Mouse (Mus musculus) neural tube, embryonic 12.5 days (tissue): ENCODE measurements around the gene Cyp2s1. TPM values are rescaled to one million over a fixed set of nuclear protein-coding genes. Genes with fewer than 3 reads are reported as not detected.

Source experiments
- ATAC-seq: fragments of 200-750 bp; cut with Nextera tagmentation; 2 replicates; pipeline ENCODE4 v1.8.0; 2017; ENCODE audit warnings: low read depth, mild to moderate bottlenecking, moderate TSS enrichment, moderate library complexity; ENCODE audit not compliant: low FRiP score
- H3K27ac ChIP-seq: fragments of 300-500 bp; sonication (generic); 2 replicates; pipeline ENCODE4 v1.5.1; 2016
- H3K27me3 ChIP-seq: fragments of 300-500 bp; sonication (generic); replicated peaks from 2 replicates; pipeline ENCODE4 v1.6.1; 2016; ENCODE audit warnings: mild to moderate bottlenecking
- H3K36me3 ChIP-seq: fragments of 300-500 bp; sonication (generic); 2 replicates; pipeline ENCODE4 v1.6.1; 2016; ENCODE audit warnings: mild to moderate bottlenecking
- H3K4me1 ChIP-seq: fragments of 300-500 bp; sonication (generic); 2 replicates; pipeline ENCODE4 v1.6.1; 2016
- H3K4me2 ChIP-seq: fragments of 300-500 bp; sonication (generic); replicated peaks from 2 replicates; pipeline ENCODE4 v1.6.1; 2016; ENCODE audit warnings: mild to moderate bottlenecking
- H3K4me3 ChIP-seq: fragments of 300-500 bp; sonication (generic); 2 replicates; pipeline ENCODE4 v1.5.1; 2016
- H3K9ac ChIP-seq: fragments of 300-500 bp; sonication (generic); 2 replicates; pipeline ENCODE4 v1.6.1; 2016; ENCODE audit warnings: mild to moderate bottlenecking
- H3K9me3 ChIP-seq: fragments of 300-500 bp; sonication (generic); 2 replicates; pipeline ENCODE4 v1.6.1; 2016; ENCODE audit warnings: mild to moderate bottlenecking
- WGBS: fragments of 180-500 bp; shearing (Covaris S2); methylation state at CpG from one replicate; pipeline ENCODE4 v1.1.7; 2016; 5-methylcytosine and 5-hydroxymethylcytosine counted together
- polyA plus RNA-seq: library from polyadenylated mRNA; unstranded; fragments of >200 nt; fragmentation: Nextera tagmentation; extraction: Ambion mirVana; gene quantifications from 2 replicates; pipeline ENCODE4 v1.2.1, GENCODE M21; 2016

Gene Cyp2s1
- polyA plus RNA-seq, 1 experiment from 2014 or later: 4.0 TPM

DNA sequence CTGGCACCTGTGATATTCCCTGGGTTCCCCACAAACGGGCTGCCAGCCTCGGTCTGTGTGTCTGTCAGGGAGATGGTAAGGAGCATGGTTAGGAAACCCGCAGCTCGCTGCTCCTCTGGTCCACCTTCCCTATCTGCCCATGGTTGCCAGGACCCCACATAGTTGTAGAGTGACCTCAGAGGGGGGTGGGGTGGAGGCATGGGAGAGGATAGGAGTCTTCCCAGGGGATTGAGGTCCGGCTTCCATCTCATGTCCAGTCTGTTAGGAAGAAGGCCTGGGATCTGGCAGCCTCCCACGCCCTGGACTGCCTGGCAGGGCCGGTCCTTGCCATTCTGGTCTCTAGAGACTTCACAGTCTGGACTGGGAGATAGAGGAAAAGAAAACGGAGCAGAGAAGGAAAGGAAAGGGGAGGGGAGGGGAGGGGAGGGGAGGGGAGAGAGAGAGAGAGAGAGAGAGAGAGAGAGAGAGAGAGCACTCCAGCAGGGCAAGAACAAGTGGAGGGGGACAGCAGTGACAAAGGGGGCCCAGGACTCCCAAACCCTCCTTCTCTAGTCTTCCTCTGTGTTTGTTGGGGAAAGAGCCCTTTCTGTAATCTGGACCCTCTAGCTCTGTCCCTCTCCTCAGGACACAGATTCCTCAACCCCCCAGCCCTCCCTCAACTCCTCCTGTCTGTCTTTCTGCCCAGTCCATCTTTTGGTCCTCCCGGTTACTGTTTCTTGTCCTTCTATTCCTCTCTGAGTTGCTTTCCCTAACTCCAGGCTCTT lies 29.1 kb downstream of the Cyp2s1 start:
- Histone ChIP-seq H3K9ac (peak overlapping the region; percentile 57), H3K27me3 (0 out of 2 replicates have a peak, but pooled peaks cover 3% of the 10 kb centered on the region), H3K4me3 (peak overlapping the region; percentile 46), H3K36me3 (no peaks in the 10 kb centered on the region), H3K4me2 (peak overlapping the region; percentile 79), H3K27ac (no peak overlapping the region), H3K9me3 (no peaks in the 10 kb centered on the region), H3K4me1 (peaks cover 19% of the 10 kb centered on the region)
- peak; percentile 10; the same call in 1 of the 2 replicates for ATAC-seq
- 27% methylated on average over 9 of the region's 9 CpGs for WGBS

GRCm38 (mm10) chr7:25786974-25787373 lies 29.7 kb downstream of the Cyp2s1 start:
- WGBS: 78% methylated on average over 4 of the region's 4 CpGs
- 0 out of 2 replicates have a peak overlapping the region, but pooled peaks have one; percentile 57 for H3K9ac ChIP-seq
- no peak for ATAC-seq
- H3K36me3 ChIP-seq: no peaks in the 10 kb centered on the region
- H3K27me3 ChIP-seq: 0 out of 2 replicates have a peak, but pooled peaks cover 3% of the 10 kb centered on the region
- no peak overlapping the region for H3K27ac ChIP-seq
- no peaks in the 10 kb centered on the region for H3K9me3 ChIP-seq
- H3K4me1 ChIP-seq: peaks cover 21% of the 10 kb centered on the region
- peak overlapping the region; percentile 79 for H3K4me2 ChIP-seq
- H3K4me3 ChIP-seq: no peak overlapping the region

DNA sequence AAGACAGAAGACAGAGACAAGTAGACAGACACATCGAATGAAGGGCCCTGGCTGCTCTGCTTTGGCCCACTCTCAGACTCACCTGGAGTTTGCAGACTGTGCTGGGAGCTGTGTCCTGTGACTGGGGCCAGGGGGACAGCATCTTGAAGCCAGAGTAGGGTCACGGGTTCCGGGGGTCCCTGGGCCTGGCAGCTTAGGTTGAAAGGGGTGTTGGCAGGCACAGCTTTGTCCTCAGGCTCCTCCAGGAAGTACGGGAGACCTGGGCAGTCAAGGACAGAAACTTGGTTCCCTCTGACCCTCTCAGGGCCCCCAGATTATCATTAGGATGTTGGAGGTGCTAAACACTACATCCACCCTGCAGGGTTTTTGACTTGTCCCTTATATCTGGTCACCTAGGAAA lies 31.0 kb downstream of the Cyp2s1 start:
- ATAC-seq: no peak
- H3K9ac ChIP-seq: no peak overlapping the region
- no peaks in the 10 kb centered on the region for H3K36me3 ChIP-seq
- no peak overlapping the region for H3K27ac ChIP-seq
- H3K4me3 ChIP-seq: no peak overlapping the region
- peaks cover 29% of the 10 kb centered on the region for H3K4me1 ChIP-seq
- no peaks in the 10 kb centered on the region for H3K9me3 ChIP-seq
- H3K27me3 ChIP-seq: 0 out of 2 replicates have a peak, but pooled peaks cover 3% of the 10 kb centered on the region
- no peak overlapping the region for H3K4me2 ChIP-seq
- 87% methylated on average over 4 of the region's 4 CpGs for WGBS

- no peak overlapping the region for H3K4me2 ChIP-seq
- no peak for ATAC-seq
- H3K27me3 ChIP-seq: 0 out of 2 replicates have a peak, but pooled peaks cover 3% of the 10 kb centered on the region
- WGBS: 59% methylated on average over 1 of the region's 1 CpGs
- H3K4me1 ChIP-seq: peaks cover 29% of the 10 kb centered on the region
- H3K27ac ChIP-seq: no peak overlapping the region
- H3K9me3 ChIP-seq: no peaks in the 10 kb centered on the region
- H3K4me3 ChIP-seq: no peak overlapping the region
- no peak overlapping the region for H3K9ac ChIP-seq
- H3K36me3 ChIP-seq: no peaks in the 10 kb centered on the region
These were observed 31.9 kb downstream of the Cyp2s1 start for GRCm38 (mm10) chr7:25784808-25785207.

- Histone ChIP-seq H3K4me1 (peaks cover 25% of the 10 kb centered on the region), H3K36me3 (no peaks in the 10 kb centered on the region), H3K27ac (no peak overlapping the region), H3K27me3 (0 out of 2 replicates have a peak, but pooled peaks cover 3% of the 10 kb centered on the region), H3K9me3 (no peaks in the 10 kb centered on the region), H3K9ac (no peak overlapping the region), H3K4me2 (no peak overlapping the region), H3K4me3 (no peak overlapping the region)
- WGBS: 67% methylated on average over 8 of the region's 8 CpGs
- ATAC-seq: no peak
These were observed 33.0 kb downstream of the Cyp2s1 start for GRCm38 (mm10) chr7:25783746-25784145.

DNA sequence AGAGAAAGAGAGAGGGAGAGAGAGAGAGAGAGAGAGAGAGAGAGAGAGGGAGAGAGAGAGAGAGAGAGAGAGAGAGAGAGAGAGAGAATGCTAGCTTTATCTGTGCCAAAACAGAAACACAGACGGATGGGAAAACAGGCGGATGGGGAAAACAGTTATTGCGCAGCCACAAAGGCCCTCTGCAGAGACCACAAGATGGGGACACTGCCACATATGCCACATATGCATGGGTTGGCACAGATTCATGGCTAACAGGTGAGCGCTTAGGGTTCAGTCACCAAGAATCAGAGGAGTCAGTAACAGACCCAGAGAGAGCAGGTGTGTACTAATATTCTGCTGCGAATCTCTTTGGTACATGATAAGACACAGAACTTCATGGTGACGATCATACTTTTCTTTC lies 34.0 kb downstream of the Cyp2s1 start:
- Histone ChIP-seq H3K27me3 (0 out of 2 replicates have a peak, but pooled peaks cover 3% of the 10 kb centered on the region), H3K27ac (no peak overlapping the region), H3K4me2 (no peak overlapping the region), H3K9ac (no peak overlapping the region), H3K9me3 (no peaks in the 10 kb centered on the region), H3K4me1 (peaks cover 16% of the 10 kb centered on the region), H3K36me3 (peaks cover 7% of the 10 kb centered on the region; the same call in 1 of the 2 replicates), H3K4me3 (no peak overlapping the region)
- ATAC-seq: no peak
- 92% methylated on average over 6 of the region's 6 CpGs for WGBS

GRCm38 (mm10) chr7:25781937-25782610 lies 34.6 kb downstream of the Cyp2s1 start:
- 52% methylated on average over 11 of the region's 11 CpGs for WGBS
- Histone ChIP-seq H3K4me2 (peak overlapping the region; percentile 70), H3K27ac (no peak overlapping the region), H3K4me1 (peaks cover 10% of the 10 kb centered on the region), H3K27me3 (no peaks in the 10 kb centered on the region), H3K9ac (peak overlapping the region; percentile 57; the same call in 1 of the 2 replicates), H3K9me3 (no peaks in the 10 kb centered on the region), H3K36me3 (peaks cover 7% of the 10 kb centered on the region; the same call in 1 of the 2 replicates), H3K4me3 (peak overlapping the region; percentile 31)
- peak; percentile 64 for ATAC-seq

DNA sequence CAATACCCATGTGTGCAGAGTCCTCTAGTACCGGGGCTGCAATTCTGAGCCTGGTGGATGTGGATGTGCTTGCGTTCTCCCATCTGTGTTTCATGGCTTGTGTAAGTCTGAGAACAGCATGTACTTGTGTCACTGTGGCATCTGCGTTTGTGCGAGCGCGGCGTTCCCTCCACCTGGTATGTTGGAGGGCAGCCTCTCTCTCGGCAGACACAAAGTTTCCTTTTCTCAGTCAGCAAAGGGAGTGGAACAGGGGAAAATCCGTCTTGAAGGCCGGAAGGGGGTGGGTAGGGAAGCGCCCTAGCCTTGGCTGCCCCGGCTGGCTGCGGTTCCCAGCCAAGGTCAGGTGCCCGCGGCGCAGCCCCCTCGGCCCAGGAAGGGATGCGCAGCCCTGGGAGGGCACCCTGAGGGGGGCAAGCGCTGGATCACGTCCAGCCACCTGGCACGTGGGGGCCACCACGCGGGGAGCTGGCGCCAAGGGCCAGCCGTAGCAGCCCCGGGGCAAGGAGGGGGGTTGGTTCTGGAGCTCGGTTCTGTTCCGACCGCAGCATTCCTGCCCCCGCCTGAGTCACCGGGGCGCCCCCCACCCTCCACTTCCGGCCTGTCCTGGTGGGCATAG lies 35.3 kb downstream of the Cyp2s1 start:
- WGBS: 14% methylated on average over 33 of the region's 33 CpGs
- H3K27ac ChIP-seq: no peak overlapping the region
- ATAC-seq: peak; percentile 27; the same call in 1 of the 2 replicates
- peaks cover 7% of the 10 kb centered on the region; the same call in 1 of the 2 replicates for H3K36me3 ChIP-seq
- H3K4me3 ChIP-seq: peak overlapping the region; percentile 31
- H3K9ac ChIP-seq: peak overlapping the region; percentile 57
- no peaks in the 10 kb centered on the region for H3K9me3 ChIP-seq
- peaks cover 10% of the 10 kb centered on the region for H3K4me1 ChIP-seq
- H3K27me3 ChIP-seq: no peaks in the 10 kb centered on the region
- H3K4me2 ChIP-seq: peak overlapping the region; percentile 70

- no peak for ATAC-seq
- peaks cover 10% of the 10 kb centered on the region for H3K4me1 ChIP-seq
- H3K36me3 ChIP-seq: peaks cover 7% of the 10 kb centered on the region; the same call in 1 of the 2 replicates
- no peak overlapping the region for H3K4me2 ChIP-seq
- no peaks in the 10 kb centered on the region for H3K27me3 ChIP-seq
- WGBS: 62% methylated on average over 4 of the region's 4 CpGs
- H3K9ac ChIP-seq: no peak overlapping the region
- no peak overlapping the region for H3K27ac ChIP-seq
- H3K9me3 ChIP-seq: no peaks in the 10 kb centered on the region
- no peak overlapping the region for H3K4me3 ChIP-seq
These were observed 36.0 kb downstream of the Cyp2s1 start for GRCm38 (mm10) chr7:25780753-25781152.

- H3K9ac ChIP-seq: no peak overlapping the region
- H3K4me2 ChIP-seq: no peak overlapping the region
- no peak overlapping the region for H3K27ac ChIP-seq
- no peaks in the 10 kb centered on the region for H3K9me3 ChIP-seq
- no peak overlapping the region for H3K4me3 ChIP-seq
- no peaks in the 10 kb centered on the region for H3K27me3 ChIP-seq
- no peak for ATAC-seq
- 86% methylated on average over 5 of the region's 5 CpGs for WGBS
- H3K36me3 ChIP-seq: peaks cover 7% of the 10 kb centered on the region; the same call in 1 of the 2 replicates
- peaks cover 10% of the 10 kb centered on the region for H3K4me1 ChIP-seq
These were observed 36.7 kb downstream of the Cyp2s1 start for GRCm38 (mm10) chr7:25780021-25780420.

GRCm38 (mm10) chr7:25768229-25768628 lies 48.5 kb downstream of the Cyp2s1 start:
- Histone ChIP-seq H3K9ac (no peak overlapping the region), H3K4me1 (no peaks in the 10 kb centered on the region), H3K27ac (no peak overlapping the region), H3K4me3 (no peak overlapping the region), H3K9me3 (no peaks in the 10 kb centered on the region), H3K4me2 (no peak overlapping the region), H3K36me3 (peaks cover 9% of the 10 kb centered on the region), H3K27me3 (no peaks in the 10 kb centered on the region)
- no peak for ATAC-seq
- 82% methylated on average over 5 of the region's 5 CpGs for WGBS

GRCm38 (mm10) chr7:25766108-25766507 lies 50.6 kb downstream of the Cyp2s1 start:
- Histone ChIP-seq H3K9ac (no peak overlapping the region), H3K4me2 (no peak overlapping the region)
- 89% methylated on average over 6 of the region's 6 CpGs for WGBS

More at GRCm38 (mm10) chr7:25766108-25766507, 50.6 kb downstream of the Cyp2s1 start:
- no peak overlapping the region for H3K27ac ChIP-seq
- no peak for ATAC-seq
- no peaks in the 10 kb centered on the region for H3K27me3 ChIP-seq
- no peaks in the 10 kb centered on the region for H3K4me1 ChIP-seq
- no peaks in the 10 kb centered on the region for H3K9me3 ChIP-seq
- no peak overlapping the region for H3K4me3 ChIP-seq
- H3K36me3 ChIP-seq: peaks cover 15% of the 10 kb centered on the region
